Mouse (Mus musculus) splenic B cell, adult 2 months (primary cell): ENCODE measurements around the gene Ube2k.

Source experiments
- DNase-seq: peaks from one replicate; pipeline ENCODE4 v3.0.0-alpha.2; 2011; ENCODE audit warnings: low read depth, low spot score
- H3K27me3 ChIP-seq: 2 replicates; pipeline ENCODE4 v1.6.1; 2012; ENCODE audit warnings: mild to moderate bottlenecking, low read length, moderate library complexity, mixed read lengths; ENCODE audit not compliant: control insufficient read depth, poor library complexity, insufficient read depth, severe bottlenecking
- H3K36me3 ChIP-seq: 2 replicates; pipeline ENCODE4 v1.6.1; 2012; ENCODE audit warnings: mild to moderate bottlenecking, low read length, moderate library complexity, mixed read lengths; ENCODE audit not compliant: control insufficient read depth, poor library complexity, insufficient read depth, severe bottlenecking

The Ube2k gene

GRCm38 (mm10) chr5:65565486-65565885 lies 28.5 kb downstream of the Ube2k start:
- no peak for DNase-seq
- H3K36me3 ChIP-seq = peaks cover 3% of the 10 kb centered on the region; the same call in 1 of the 2 replicates
- no peaks in the 10 kb centered on the region for H3K27me3 ChIP-seq

DNA sequence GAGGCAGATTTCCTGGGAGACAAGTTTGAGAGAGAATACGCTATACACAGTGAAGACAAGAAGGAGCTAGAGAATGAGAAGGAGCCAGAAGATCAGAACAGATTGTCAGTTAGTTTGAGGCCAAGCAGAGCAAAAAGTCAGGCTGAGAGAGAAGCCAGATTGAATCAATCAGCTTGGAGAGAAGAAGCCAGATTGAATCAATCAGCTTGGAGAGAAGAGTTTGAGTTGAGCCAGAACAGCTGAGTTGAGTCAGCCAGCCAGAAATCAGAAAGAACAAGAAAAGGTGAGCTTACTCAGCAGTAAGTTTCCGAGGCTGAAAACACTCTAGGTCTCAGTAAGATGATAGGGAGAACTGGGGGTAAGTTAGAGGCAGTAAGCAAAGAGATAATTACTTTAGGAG lies 37.8 kb downstream of the Ube2k start:
- Histone ChIP-seq H3K36me3 (peaks cover 7% of the 10 kb centered on the region; the same call in 1 of the 2 replicates), H3K27me3 (no peaks in the 10 kb centered on the region)
- no peak for DNase-seq

GRCm38 (mm10) chr5:65575896-65576295 lies 38.9 kb downstream of the Ube2k start:
- DNase-seq = no peak
- no peaks in the 10 kb centered on the region for H3K27me3 ChIP-seq
- H3K36me3 ChIP-seq = peaks cover 5% of the 10 kb centered on the region; the same call in 1 of the 2 replicates

DNA sequence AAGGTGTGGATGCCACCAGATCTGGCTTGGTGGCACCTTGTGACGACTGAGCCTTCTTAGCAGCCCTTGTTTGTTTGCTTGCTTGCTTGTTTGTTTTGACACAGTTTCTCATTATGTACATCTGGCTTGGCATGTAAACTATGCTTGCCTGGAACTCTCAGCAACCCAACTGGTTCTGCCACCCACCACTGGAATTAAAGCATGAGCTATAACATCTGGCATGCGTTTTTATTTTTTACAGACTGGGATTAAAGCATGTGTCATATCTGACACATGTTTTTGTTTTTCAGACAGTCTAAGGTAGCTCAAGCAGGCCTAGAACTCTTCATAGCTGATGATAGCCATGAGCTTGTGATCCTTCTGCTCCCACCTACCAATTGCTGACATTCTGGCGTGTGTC lies 41.5 kb downstream of the Ube2k start:
- no peak for DNase-seq
- Histone ChIP-seq H3K36me3 (no peaks in the 10 kb centered on the region), H3K27me3 (no peaks in the 10 kb centered on the region)

DNA sequence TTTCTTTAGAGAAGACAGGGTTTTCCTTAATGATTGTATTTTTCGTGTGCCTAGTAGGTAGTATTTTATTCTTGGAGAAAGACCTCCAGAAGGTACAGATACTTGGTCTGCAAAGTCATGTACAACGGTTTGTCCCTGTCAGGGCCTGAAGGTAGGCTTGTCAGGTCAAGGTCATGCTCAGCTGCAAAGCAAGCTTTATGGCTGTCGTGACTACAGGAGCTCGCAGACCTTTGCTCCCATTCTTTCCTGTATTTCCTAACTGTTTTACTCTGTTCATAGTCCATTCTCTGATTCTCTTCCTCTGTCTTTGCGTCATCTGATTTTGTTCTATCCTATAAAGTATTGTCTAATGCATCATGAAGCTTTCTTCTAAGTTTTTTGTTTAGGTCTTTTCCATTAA lies 49.3 kb downstream of the Ube2k start:
- no peak for DNase-seq
- Histone ChIP-seq H3K27me3 (no peaks in the 10 kb centered on the region), H3K36me3 (peaks cover 6% of the 10 kb centered on the region; the same call in 1 of the 2 replicates)

- H3K27me3 ChIP-seq = no peaks in the 10 kb centered on the region
- DNase-seq = no peak
- peaks cover 9% of the 10 kb centered on the region for H3K36me3 ChIP-seq
These were observed 53.2 kb downstream of the Ube2k start for GRCm38 (mm10) chr5:65590199-65590598.

- no peaks in the 10 kb centered on the region for H3K27me3 ChIP-seq
- peaks cover 9% of the 10 kb centered on the region for H3K36me3 ChIP-seq
- DNase-seq = no peak
These were observed 55.4 kb downstream of the Ube2k start for GRCm38 (mm10) chr5:65592421-65592820.

DNA sequence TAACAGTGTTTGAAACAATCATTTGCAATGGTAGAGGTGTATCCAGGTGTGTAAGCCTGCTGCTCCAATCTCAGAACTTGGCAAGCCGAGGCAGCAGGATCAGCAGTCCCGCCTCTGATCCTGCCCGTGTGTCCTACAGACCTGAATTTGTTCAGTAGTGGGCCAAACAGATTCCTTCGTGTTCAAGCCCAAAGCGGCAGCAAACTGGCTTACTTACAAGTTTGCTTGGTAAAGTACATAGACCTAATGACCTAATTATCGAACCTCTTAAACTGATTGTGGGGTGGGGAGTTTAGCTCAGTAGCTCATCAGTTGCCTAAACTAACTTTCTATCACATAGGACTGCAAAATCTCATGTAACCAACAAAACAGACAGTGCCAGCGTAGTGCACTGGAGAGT lies 62.6 kb downstream of the Ube2k start:
- no peak for DNase-seq
- H3K27me3 ChIP-seq = no peaks in the 10 kb centered on the region
- peaks cover 2% of the 10 kb centered on the region for H3K36me3 ChIP-seq

GRCm38 (mm10) chr5:65606820-65607219 lies 69.8 kb downstream of the Ube2k start:
- DNase-seq = no peak
- Histone ChIP-seq H3K36me3 (no peaks in the 10 kb centered on the region; the same call in 1 of the 2 replicates), H3K27me3 (no peaks in the 10 kb centered on the region)

DNA sequence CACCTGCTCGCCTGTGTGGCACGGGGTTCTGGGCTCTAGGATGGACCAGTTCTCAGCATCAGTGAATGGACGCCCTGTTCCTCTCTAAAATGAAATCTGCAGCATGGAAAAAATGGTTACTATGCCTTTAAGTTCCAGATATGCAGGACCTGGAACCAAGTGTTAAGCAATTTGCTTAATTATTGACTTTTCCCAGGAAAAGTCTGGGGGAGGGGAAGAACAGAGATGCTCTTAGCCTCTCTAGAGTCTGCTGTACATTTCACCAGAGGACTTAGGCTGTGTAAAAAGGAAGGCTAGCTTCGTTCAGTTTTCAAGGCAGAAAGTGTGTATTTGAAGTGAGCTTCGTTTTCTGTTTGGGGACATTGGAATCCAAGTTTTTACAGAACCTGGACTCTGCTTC lies 72.7 kb downstream of the Ube2k start:
- Histone ChIP-seq H3K36me3 (peaks cover 3% of the 10 kb centered on the region; the same call in 1 of the 2 replicates), H3K27me3 (no peaks in the 10 kb centered on the region)
- DNase-seq = no peak

DNA sequence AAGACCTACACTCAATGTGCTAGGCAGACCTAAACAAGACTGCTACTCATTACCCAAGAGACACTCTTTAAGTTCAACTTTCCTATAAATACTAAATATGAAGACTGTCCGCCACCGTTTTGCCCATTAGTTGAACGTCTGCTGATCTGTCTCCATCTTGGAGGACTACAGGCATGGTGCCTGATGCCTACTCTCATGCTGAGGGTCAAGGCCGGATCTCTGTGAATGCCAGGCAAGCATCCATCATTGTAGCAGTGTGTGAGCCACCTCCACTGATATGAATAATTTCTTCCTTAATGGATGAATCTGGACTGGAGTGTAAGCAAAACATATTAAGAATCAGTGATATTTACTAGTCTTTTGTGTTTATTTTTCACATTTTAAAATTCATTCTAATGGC lies 73.5 kb downstream of the Ube2k start:
- Histone ChIP-seq H3K27me3 (no peaks in the 10 kb centered on the region), H3K36me3 (peaks cover 9% of the 10 kb centered on the region; the same call in 1 of the 2 replicates)
- DNase-seq = no peak

- peaks cover 12% of the 10 kb centered on the region; the same call in 1 of the 2 replicates for H3K36me3 ChIP-seq
- H3K27me3 ChIP-seq = no peaks in the 10 kb centered on the region
- DNase-seq = no peak
These were observed 76.3 kb downstream of the Ube2k start for GRCm38 (mm10) chr5:65613152-65613924.

GRCm38 (mm10) chr5:65624340-65624739 lies 87.3 kb downstream of the Ube2k start:
- Histone ChIP-seq H3K27me3 (no peaks in the 10 kb centered on the region), H3K36me3 (peaks cover 11% of the 10 kb centered on the region; the same call in 1 of the 2 replicates)

DNA sequence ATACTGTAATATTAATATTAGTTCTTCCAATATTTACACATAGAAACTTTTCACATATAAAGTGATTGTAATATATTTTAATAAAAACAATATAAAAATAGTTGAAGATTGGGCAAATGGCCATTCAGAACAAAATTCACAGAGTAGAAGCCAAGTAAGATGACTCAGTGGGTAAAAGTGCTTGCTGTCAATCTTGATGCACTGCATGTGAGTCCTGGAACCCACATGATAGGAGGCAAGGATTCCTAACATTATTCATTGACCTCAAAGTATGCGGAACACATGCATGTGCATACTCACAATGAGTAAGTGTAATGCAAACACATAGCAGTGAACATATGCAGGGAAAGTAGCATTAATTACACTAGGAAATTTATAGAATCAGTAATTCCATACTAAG lies 101.9 kb downstream of the Ube2k start:
- Histone ChIP-seq H3K27me3 (no peaks in the 10 kb centered on the region), H3K36me3 (peaks cover 30% of the 10 kb centered on the region)
- no peak for DNase-seq

More at GRCm38 (mm10) chr5:65624340-65624739, 87.3 kb downstream of the Ube2k start:
- DNase-seq = no peak
